Mouse (Mus musculus) E14TG2a.4 (cell line): Measurements from ENCODE around the gene Ogdh.

ENCODE experiments used
- CTCF ChIP-seq: conservative IDR thresholded peaks from 2 replicates; pipeline ENCODE4 v1.5.1; 2014; ENCODE audit warnings: low read length
- NANOG ChIP-seq: IDR thresholded peaks from 2 replicates; pipeline ENCODE4 v1.6.1; 2014; ENCODE audit warnings: borderline replicate concordance, low read length, mixed read lengths

- TF ChIP-seq CTCF (no peak), NANOG (no peak)
These were observed 16.3 kb upstream of the Ogdh start for GRCm38 (mm10) chr11:6275094-6275484.
